Mouse (Mus musculus) adrenal gland, adult (tissue): ENCODE measurements around the gene Unc50.

Experiments
- DNase-seq, 2 experiments: peaks; one replicate each; pipeline ENCODE4 v3.0.0; 2022 to 2023; ENCODE audit warnings: low spot score in 1 of 2; ENCODE audit not compliant: inconsistent age in 2 of 2

Gene Unc50

GRCm38 (mm10) chr1:37442848-37443835, 13.2 kb downstream of the Unc50 start:
- DNase-seq, result no peak

- peak; percentile 40 to 83 for DNase-seq
These were observed 18.6 kb downstream of the Unc50 start for GRCm38 (mm10) chr1:37448361-37449095.

DNA sequence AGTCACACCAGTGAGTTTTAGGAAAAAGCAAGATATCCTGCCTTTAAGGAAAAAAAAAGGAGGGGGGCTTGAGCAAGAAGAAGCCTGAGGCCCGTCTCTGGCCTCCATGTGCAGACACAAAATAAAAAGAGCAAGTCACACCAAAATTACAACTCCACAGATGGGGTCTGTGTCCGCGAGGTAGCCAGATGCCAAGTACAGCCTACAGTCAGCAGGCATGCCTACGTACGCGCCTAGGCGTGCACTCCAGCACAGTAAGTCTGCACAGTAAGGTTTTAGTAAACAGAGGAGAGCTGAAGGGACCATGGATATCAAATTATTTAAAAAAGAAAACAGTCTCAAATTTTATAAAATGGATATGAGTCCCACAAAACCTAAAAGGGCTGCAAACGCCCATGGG, 21.3 kb downstream of the Unc50 start:
- DNase-seq, result no peak

GRCm38 (mm10) chr1:37457546-37457945, 27.6 kb downstream of the Unc50 start:
- no peak for DNase-seq

DNA sequence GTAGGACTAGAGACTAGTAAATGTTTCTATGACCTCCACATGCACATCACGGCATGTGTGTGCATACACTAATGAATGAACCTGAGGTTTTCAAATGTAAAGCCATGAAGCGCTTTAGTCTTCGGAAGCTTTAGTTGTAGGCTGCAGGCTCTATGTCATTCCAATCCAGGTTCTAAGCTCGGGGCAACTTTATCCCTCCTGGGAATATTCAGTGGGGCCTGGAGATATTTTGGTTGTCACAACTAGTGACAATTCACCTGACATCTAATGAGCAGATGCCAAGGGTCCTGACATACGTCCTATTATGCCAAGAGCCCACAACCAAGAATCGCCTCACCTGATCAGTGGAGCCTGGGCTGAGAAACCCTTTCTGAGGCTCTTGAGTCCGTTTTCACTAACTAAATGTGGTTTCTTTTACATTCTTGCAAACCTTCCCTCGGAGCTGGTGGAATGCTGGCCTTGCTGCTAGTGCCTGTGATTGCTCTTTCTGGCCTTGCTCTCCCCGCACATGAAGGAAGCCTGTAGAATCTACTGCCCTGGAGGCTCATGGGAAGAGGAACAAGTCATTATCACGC, 35.0 kb downstream of the Unc50 start:
- no peak for DNase-seq

DNA sequence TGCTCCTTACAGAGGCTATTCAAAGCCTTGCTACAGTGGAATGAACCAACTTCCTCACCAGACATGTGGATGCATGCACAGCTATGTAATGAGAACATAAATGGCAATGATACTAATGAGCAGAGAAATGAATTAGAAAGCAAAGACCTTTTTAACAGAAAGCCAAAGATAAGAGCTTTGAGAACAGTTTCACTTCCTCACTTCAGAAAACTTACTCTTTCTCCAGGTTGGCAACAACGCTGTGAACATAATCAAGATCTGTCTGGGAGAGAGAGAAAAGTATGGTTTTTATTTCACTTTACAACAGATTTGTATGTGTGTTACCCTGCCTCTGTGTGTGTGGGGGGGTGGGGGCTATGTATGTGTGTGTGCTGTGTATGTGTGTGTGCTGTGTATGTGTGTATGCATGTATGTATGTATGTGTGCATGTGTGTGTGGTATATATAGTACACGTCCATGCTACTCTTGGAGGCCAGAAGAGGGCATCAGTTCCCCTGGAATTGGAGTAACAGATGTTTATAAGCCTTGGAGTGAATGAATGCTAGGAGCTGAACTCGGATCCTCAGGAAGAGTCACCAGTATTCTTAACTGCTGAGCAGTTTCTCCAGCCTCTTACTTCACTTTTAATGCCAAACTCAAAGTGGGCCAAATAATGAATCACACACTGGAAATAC, 36.5 kb downstream of the Unc50 start:
- DNase-seq, result no peak

GRCm38 (mm10) chr1:37467806-37468205, 37.9 kb downstream of the Unc50 start:
- DNase-seq, result no peak

- DNase-seq, result no peak
These were observed 39.1 kb downstream of the Unc50 start for GRCm38 (mm10) chr1:37469007-37469406.

- peak in 1 of 2 experiments; percentile 33 for DNase-seq
These were observed 41.5 kb downstream of the Unc50 start for GRCm38 (mm10) chr1:37471179-37472148.

DNA sequence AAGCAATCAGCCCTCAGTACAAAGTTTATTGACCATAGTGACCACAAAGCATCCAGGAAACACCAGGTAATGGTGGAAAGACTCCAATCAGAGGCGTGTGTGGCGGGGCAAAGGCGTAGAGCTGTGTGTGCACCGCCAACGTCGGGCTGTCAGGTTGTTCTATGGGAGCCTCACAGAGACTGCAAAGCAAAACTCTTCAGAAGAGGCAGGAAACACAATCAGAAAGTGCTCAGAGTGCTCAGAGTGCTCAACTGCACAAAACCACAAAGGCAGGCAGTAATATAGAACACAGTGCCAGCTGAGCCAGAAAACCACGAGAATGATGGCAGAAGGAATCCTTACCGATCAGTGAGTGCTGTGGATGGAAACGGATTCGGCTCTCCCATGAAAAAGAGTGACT, 43.3 kb downstream of the Unc50 start:
- no peak for DNase-seq

DNA sequence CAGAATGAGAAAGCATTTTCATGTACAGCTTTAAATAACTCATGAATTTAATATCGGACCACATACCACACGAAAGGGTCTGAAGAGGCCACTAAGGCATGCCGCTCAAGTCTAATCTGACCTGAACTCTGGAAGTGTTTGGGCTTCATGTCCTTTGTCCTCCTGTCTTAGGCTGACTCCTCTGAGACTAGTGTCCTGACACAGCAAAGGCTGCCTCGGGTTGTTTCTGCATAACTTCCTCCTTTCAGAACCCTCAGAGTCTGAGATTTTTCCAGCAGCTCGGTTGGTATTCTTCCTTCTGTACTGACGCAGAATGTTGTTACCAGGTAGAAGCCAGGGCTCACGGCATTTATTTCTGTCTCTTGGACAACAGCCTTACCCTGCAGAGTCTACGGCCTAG, 44.1 kb downstream of the Unc50 start:
- peak in 1 of 2 experiments; percentile 31 for DNase-seq

GRCm38 (mm10) chr1:37474634-37475190, 44.8 kb downstream of the Unc50 start:
- DNase-seq, result no peak

DNA sequence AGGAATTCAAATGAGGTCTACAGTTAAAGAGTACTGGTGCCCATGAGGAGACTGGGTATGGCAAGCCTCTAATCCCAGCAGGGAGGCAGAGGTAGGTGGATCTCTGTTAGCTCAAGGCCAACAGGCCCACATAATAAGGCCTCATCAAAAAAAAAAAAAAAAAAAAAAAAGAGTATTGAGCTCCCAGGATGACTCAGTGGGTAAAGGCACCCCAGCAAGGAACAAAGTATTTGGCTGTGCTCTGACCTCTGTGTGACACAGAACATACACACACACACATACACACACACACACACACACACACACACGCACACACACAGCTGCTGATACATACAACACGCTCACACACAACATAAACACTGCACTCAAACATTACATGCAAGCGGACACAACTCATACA, 45.4 kb downstream of the Unc50 start:
- no peak for DNase-seq

DNA sequence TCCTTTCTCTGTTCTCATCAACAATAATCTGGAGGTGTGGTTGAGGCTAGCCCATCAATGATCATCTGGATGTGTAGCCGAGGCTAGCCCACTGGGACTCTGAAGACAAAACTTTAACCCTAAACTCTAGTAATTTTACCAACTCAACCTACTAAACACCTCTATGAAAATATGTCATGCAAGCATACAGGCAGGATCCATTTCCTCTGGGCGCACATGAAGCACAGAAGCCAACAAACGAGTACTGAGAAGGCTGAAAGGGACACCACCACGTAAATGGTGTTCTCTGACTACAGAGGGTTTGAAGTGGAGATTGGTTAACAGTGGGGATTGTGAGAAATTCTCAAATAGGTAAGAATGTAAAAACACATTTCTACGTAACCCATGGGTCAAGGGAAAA, 47.3 kb downstream of the Unc50 start:
- DNase-seq, result no peak

- no peak for DNase-seq
These were observed 48.0 kb downstream of the Unc50 start for GRCm38 (mm10) chr1:37477928-37478327.

- DNase-seq, result no peak
These were observed 48.5 kb downstream of the Unc50 start for GRCm38 (mm10) chr1:37478416-37478815.

DNA sequence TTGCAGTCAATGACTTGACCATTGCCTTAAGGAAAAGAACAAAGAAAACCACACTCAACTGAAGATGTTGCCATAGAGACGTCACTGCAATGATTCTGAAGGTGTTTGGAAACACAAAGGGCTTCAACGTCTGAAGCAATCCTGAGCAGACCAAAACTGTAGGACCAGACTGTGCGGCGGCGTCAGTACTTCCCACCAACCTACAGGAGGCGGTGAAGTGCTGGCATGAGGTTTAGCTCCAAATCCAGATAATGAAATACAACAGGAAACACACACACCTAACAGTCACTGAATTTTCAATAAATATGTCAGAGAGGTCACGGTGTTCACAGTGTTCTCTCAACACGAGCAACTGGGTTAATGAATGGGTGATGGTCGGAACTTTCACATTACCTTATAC, 49.1 kb downstream of the Unc50 start:
- peak in 1 of 2 experiments; percentile 29 for DNase-seq

DNA sequence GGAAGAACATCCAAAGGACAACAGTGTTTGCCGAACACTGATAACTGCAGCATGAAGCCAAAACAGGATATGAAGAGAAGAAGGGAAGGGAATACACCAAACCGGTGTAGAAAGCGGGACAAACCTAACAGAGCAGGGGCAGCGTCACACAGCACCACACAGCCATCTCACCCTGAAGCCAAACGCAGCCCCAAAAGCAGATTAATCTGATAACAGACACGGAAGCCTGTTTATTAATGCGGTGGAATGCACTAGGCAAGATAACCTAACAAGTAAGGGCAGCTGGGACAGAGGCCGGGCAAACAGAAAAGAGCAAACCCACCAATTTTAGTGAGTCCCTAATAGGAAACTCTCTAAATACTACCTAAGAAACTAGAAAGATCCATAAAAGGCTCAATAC, 49.8 kb downstream of the Unc50 start:
- no peak for DNase-seq

DNA sequence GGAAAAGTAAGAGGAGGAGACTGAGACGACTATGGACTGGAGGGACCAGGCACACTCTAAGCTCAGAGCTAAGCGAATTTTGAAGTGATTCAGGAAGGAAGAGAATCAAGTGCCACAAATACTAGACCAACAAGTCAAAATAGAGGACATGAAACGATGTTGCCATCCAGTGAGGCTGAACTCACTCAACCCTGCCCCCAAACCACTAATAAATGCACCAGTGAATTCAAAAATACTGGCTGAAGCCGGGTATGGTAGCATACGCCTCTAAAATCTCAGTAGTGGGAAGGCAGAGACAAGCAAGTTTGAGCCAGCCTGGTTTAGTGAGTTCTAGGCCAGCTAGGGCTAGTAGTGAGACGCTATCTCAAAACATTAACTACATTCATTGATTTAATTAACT, 50.8 kb downstream of the Unc50 start:
- no peak for DNase-seq

DNA sequence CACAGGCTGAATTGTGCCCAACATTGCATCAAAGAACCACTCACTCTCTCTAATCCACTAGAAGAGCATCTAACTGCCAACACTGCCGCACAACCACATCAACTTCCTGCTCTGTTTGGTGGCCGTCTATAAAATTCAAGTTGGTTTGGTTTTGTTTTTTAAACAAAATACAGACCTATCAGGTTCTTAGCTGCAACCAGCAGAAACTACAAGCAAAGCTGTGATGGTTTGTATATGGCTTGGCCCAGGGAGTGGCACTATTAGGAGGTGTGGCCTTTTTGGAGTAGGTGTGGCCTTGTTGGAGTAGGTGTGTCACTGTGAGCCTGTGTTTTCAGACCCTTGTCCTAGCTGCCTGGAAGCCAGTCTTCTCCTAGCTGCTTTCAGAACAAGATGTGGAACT, 51.4 kb downstream of the Unc50 start:
- no peak for DNase-seq
